Mouse (Mus musculus): ENCODE results near the gene Acsm4. TPM values are rescaled to one million over a fixed set of nuclear protein-coding genes. Genes with fewer than 3 reads are reported as not detected.
"Not testable (repeated sequence)": the region's sequence is repeated elsewhere in the genome, so short reads cannot be mapped to it uniquely, and the experiment has no call there.

The Acsm4 gene
- total RNA-seq, 2 experiments from 2014 or later: not detected

DNA sequence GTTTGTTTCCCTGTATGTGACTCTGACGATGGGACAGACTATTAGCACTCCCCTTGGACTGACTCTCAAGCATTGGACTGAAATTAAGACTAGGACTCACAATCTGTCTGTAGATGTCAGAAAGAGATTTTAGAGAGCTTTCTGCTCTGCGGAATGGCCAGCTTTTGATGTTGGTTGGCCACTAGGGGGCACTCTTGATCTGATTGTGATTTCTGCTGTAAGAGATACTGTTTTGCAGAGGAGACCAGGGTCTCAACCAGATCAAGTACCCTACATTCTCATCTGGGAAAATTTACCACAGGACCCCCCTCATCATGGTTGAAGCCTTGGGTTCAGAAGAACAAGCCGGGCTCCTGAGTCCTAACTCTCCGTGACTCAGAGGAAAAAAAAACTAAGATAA is 41.4 kb downstream of the Acsm4 start:
- H3K4me3 ChIP-seq; DNase-seq (ENCODE audit: low spot score in 2 of 2): not testable (repeated sequence)
- peak; percentile 59 for TF ChIP-seq CTCF (conservative IDR thresholded peaks at IDR 0.05)
- H3K27ac ChIP-seq: peak overlapping the region; percentile 72; the same call in 1 of the 2 replicates

DNA sequence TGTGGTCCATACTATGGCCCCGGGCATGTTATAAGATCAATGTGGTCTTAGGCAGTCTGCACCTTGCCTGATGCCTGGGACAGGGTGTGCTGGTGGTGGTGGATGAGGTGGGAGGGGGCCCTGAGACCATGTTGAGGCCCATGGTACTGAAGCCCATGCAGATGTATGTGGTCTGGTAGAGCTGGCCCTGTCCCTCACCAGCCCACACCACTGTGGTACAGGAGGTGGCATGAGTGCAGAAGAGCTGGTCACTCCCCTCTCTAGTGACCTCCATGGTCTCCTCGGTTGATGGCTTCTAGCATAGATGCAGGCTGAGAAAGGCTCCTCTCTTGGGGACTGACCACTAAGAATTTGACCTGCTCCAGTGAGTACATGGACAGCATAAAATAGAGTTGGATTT is 49.1 kb downstream of the Acsm4 start:
- no peak for TF ChIP-seq CTCF (conservative IDR thresholded peaks at IDR 0.05)
- DNase-seq (ENCODE audit: low spot score in 2 of 2): no peak
- no peak overlapping the region for H3K27ac ChIP-seq

DNA sequence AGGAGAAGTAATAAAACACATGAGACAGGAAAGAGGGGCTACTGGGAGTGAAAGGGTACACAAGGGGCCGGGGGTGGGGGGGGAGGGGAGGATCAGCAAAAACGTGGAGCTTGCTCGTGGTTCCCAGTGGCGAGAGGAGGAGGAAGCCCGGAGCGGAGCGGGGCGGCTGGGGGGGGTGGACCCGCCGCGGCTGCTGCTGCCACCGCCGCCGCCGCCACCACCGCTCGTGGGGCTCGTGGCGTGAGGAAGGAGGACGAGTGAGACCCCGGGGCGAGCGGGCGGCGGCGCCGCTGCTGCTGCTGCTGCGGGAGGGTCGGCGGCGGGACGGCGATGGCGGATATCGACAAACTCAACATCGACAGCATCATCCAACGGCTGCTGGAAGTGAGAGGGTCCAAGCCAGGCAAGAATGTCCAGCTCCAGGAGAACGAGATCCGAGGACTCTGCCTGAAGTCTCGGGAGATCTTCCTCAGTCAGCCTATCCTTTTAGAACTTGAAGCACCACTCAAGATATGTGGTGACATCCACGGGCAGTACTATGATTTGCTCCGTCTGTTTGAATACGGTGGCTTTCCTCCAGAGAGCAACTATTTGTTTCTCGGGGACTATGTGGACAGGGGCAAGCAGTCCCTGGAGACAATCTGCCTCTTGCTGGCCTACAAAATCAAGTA is 50.1 kb downstream of the Acsm4 start:
- DNase-seq (ENCODE audit: low spot score in 2 of 2); H3K27ac ChIP-seq: not testable (repeated sequence)
- peak overlapping the region; percentile 37 for H3K4me3 ChIP-seq

More for the DNA sequence above, 49.1 kb downstream of the Acsm4 start:
- no peak overlapping the region for H3K4me3 ChIP-seq

DNA sequence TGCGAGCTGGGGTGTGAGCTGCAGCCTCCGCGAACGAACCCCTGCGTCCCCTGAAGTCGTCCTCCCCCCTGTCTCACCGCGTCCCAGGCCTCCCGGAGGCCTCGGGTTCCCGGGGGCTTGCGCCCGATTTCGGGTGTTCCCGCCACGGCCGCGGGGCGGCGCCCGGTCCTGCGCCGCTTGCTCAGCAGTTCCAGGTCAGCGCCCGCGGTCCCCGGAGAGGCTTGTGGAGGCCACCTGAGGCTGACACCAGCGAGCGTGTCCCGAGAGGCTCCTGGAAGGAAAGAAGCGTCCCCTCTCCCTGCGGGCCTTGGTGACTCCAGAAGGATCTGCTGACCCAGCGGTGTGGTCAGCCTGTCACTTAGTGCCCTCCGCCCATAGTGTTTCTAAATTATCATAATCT is 54.5 kb downstream of the Acsm4 start:
- no peak for DNase-seq (ENCODE audit: low spot score in 2 of 2)
- TF ChIP-seq CTCF (conservative IDR thresholded peaks at IDR 0.05): peak; percentile 49
- Histone ChIP-seq H3K27ac (no peak overlapping the region), H3K4me3 (no peak overlapping the region)

DNA sequence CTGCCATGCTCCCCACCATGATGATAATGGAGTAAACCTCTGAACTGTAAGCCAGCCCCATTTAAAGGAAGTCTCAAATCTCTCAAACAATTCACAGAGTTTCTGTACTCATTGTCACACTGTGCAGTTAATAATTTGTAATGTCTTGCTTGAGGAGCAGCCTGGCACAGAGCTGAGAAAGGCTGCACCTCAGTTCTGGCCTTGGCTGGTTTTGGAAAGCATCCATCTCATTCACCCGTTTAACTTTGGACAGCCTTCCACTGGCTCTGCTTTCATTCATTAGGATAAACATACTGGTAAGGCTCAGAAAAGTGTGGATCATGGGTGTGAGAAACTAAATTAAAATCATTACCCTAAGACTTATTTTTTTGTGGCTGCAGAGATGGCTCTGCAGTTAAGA is 56.0 kb downstream of the Acsm4 start:
- H3K4me3 ChIP-seq: no peak overlapping the region
- TF ChIP-seq CTCF (conservative IDR thresholded peaks at IDR 0.05): no peak
- no peak for DNase-seq (ENCODE audit: low spot score in 2 of 2)
- no peak overlapping the region for H3K27ac ChIP-seq

DNA sequence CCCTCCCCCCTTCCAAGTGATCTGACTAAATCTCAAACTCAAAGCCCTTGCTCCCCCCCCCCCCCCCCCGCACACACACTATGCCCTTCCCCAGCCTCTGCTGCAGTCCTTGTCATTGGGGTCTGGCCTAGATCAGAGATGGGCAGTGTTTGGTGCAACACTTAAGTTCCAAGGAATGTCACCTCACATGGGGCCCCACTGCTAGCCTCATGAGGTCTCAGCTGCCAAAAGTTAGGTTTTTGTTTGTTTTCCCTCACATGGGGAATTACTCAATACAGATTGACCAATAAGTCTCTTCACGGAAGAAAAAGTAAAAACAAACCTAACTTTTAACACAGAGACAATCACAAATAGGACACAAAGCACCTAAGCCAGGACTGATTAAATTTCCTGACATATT is 58.9 kb downstream of the Acsm4 start:
- no peak overlapping the region for H3K27ac ChIP-seq
- H3K4me3 ChIP-seq: no peak overlapping the region
- no peak for DNase-seq (ENCODE audit: low spot score in 2 of 2)
- TF ChIP-seq CTCF (conservative IDR thresholded peaks at IDR 0.05): no peak

DNA sequence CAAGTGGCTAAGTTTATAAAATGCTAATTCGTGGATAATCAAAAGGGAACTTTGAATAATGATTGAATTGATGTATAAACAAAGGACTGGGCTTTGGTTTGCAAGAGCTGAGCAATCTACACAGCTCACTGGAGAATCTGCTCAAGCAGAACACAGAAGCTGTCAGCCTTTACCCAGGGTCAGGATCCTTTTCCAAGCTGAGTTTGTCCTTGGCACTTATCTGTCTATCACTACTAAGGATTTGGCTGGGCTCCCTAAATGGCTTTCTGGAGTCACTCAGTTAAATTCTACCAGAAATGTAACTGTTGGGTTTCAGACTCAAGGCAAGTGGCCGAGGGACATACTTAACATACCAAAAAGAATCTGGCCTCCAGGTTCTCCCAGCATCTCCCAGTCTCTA is 60.1 kb downstream of the Acsm4 start:
- TF ChIP-seq CTCF (conservative IDR thresholded peaks at IDR 0.05): no peak
- no peak for DNase-seq (ENCODE audit: low spot score in 2 of 2)
- Histone ChIP-seq H3K27ac (no peak overlapping the region), H3K4me3 (no peak overlapping the region)

DNA sequence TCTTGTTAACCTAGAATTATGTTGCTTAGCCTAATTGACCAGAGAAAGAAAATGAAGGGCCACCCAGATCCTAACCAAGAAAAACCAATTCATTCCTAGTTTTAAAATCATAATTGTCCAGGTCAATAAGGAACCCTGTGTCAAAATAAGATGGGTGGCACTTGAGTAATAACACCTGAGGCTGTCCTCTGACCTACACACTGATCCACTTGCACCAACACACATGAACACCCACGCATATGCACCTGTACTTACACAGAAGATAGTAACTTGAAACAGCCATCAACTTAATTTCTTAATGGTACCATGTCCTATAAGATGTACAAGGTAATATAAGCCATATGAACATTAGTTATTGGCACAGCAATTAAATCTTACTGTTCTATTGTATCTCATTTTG is 63.9 kb downstream of the Acsm4 start:
- H3K4me3 ChIP-seq: no peak overlapping the region
- no peak for DNase-seq (ENCODE audit: low spot score in 2 of 2)

DNA sequence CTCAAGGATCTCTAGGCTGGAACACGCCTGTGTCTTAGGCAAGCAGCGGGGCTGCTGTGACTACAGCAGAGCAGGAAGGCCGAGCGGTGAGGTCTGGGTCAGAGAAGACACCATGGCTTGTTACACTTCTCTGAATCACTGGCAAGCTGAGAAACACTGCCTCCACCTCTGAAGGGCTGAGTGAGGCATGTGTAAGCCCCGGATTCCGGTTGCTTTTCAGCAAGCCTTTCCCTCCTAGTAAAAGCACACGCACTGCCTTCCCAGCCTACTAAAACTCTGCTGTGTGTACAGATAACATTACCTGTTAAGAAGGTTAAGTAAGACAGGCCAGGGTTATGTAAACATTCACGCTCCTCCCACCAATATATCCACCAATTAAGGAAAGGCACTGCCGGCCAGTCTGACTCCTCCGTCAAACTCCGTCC is 70.7 kb downstream of the Acsm4 start, which contains the start of gene Acsm3:
Gene Acsm3 (plus strand): TSS at position 397 of the 425 bp plus-strand sequence.
- no peak within 1 kb of the TSS for H3K27ac ChIP-seq
- H3K4me3 ChIP-seq: no peak within 1 kb of the TSS
- no peak for TF ChIP-seq CTCF (conservative IDR thresholded peaks at IDR 0.05)
- no peak for DNase-seq (ENCODE audit: low spot score in 2 of 2)

More for the DNA sequence above, 63.9 kb downstream of the Acsm4 start:
- no peak for TF ChIP-seq CTCF (conservative IDR thresholded peaks at IDR 0.05)
- H3K27ac ChIP-seq: no peak overlapping the region

DNA sequence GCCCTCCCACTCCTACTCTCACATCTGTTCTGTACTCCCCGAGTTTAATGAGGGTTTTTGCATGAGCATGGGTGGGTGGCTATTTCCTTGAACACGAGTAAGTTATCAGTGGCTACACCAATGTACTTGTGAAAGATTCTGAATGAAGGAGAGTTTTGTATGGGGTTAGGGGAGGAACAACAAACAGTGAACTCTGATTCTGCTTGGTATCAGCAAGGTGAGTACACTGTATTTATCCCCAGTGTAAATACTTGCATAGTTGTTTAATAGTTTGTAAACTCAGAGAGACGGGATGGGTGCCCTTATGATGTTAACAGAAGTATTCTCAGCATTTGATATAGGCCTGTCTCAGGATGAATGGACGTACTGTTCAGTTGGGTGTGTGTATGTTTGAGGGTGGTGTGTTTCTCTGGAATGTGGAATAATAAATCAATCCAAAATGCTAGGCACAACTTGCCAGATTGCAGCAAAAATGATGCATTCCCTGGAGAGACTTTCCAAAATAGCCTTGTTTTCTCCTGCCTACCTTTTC is 72.4 kb downstream of the Acsm4 start:
- H3K4me3 ChIP-seq: no peak overlapping the region
- no peak for TF ChIP-seq CTCF (conservative IDR thresholded peaks at IDR 0.05)
- no peak for DNase-seq (ENCODE audit: low spot score in 2 of 2)
- H3K27ac ChIP-seq: no peak overlapping the region

Other genes with a start within 250 kb of the Acsm4 start
- not detected for gene Gp2, start 230.7 kb upstream of the Acsm4 start, total RNA-seq (2021)
- gene Umod, start 210.7 kb upstream of the Acsm4 start, total RNA-seq (2021): not detected
- gene Acsm5, start 170.6 kb upstream of the Acsm4 start, total RNA-seq (2021): under 1 TPM; 0.41 to 0.56 TPM
- gene Pdilt, start 166.5 kb upstream of the Acsm4 start, total RNA-seq (2021): not detected
- gene Acsm2, start 135.7 kb upstream of the Acsm4 start, total RNA-seq (2021): not detected
- gene Acsm1, start 83.0 kb upstream of the Acsm4 start, total RNA-seq (2021): not detected
- gene Thumpd1, start 30.8 kb downstream of the Acsm4 start, total RNA-seq (2021): 10 to 100 TPM; 44.9 to 49.2 TPM
- gene Acsm3, start 70.9 kb downstream of the Acsm4 start, total RNA-seq (2021): under 1 TPM in 1 of 2 experiments, not detected in 1; 0.12 TPM
- 1 to 10 TPM; 1.7 to 2.2 TPM for gene Rexo5, start 104.0 kb downstream of the Acsm4 start, total RNA-seq (2021)
- gene Eri2, start 104.0 kb downstream of the Acsm4 start, total RNA-seq (2021): 1 to 10 TPM; 9.0 to 9.3 TPM
- gene Lyrm1, start 205.8 kb downstream of the Acsm4 start, total RNA-seq (2021): 10 to 100 TPM in 1 of 2 experiments, 1 to 10 TPM in 1; 9.8 to 10.8 TPM
- 10 to 100 TPM; 22.3 TPM for gene Dcun1d3, start 206.3 kb downstream of the Acsm4 start, total RNA-seq (2021)